38 mouse cellular contexts compared by ENCODE assay signal in the genomic region with DNA sequence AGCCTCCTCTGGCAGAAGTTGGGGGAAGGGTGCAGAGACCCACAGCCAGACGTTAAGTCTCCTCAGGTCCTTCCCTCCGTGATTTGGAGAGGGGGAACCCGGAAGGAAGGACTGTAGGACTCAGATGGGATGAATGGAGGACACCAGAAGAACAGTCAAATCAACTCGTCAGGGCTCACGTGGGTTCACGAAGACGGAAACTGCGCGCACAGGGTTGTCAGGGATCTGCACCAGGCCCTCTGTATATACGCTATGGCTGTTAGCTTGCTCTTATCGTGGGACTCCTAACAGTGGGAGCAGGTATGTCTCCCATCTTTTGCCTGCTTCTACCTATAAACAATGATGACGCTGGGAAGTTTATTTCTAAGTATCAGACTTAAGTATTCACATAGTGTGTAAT. TPM values are rescaled to one million over a fixed set of nuclear protein-coding genes. Genes with fewer than 3 reads are reported as not detected.
"Had no signal": no experiment of that assay in that cellular context is flagged by ENCODE, and none has a peak within 500 bp of the region (broad histone marks: within the 10 kb centered on the region; RNA-seq: fewer than 3 reads in every experiment).

No protein-coding gene starts in this region.

- H3K4me1 ChIP-seq: limb, embryonic 12.5 days; limb, embryonic 15.5 days; liver, embryonic 12.5 days; liver, embryonic 13.5 days; liver, embryonic 15.5 days; lung, embryonic 15.5 days; megakaryocyte, embryonic 14.5 days; midbrain, embryonic 13.5 days had no signal

- H3K4me3 ChIP-seq: left cerebral cortex, adult 2 months; limb, embryonic 10.5 days; limb, embryonic 12.5 days; limb, embryonic 13.5 days; limb, embryonic 15.5 days; liver, embryonic 12.5 days; liver, embryonic 13.5 days; liver, embryonic 15.5 days; lung, embryonic 15.5 days; megakaryocyte, embryonic 14.5 days; midbrain, embryonic 10.5 days; midbrain, embryonic 12.5 days; midbrain, embryonic 13.5 days; myocyte had no signal

- H3K36me3 ChIP-seq: limb, embryonic 10.5 days; limb, embryonic 12.5 days; limb, embryonic 13.5 days; limb, embryonic 15.5 days; liver, embryonic 12.5 days; liver, embryonic 13.5 days; liver, embryonic 15.5 days; lung, embryonic 15.5 days; midbrain, embryonic 10.5 days; midbrain, embryonic 12.5 days; midbrain, embryonic 13.5 days had no signal

- H3K9ac ChIP-seq: limb, embryonic 12.5 days; limb, embryonic 13.5 days; limb, embryonic 15.5 days; liver, embryonic 12.5 days; liver, embryonic 13.5 days; liver, embryonic 14.5 days; liver, embryonic 15.5 days; liver, postnatal 0 days; lung, embryonic 14.5 days; lung, embryonic 15.5 days; midbrain, embryonic 12.5 days; midbrain, embryonic 13.5 days had no signal

- ATAC-seq: liver, embryonic 12.5 days; liver, postnatal 0 days; lung, postnatal 0 days; midbrain, embryonic 13.5 days; midbrain, embryonic 16.5 days had no signal

- H3K27ac ChIP-seq: left cerebral cortex, adult 2 months; limb, embryonic 10.5 days; limb, embryonic 12.5 days; limb, embryonic 13.5 days; limb, embryonic 15.5 days; liver, embryonic 12.5 days; liver, embryonic 13.5 days; liver, embryonic 14.5 days; liver, embryonic 15.5 days; lung, embryonic 15.5 days; macrophage; midbrain, embryonic 10.5 days; midbrain, embryonic 12.5 days; midbrain, embryonic 13.5 days had no signal

- DNase-seq: left cerebral cortex, postnatal 4 days; liver; liver, embryonic 13.5 days; liver, postnatal 0 days; lung, adult 18-20 months; lung, adult 2 months; lung, embryonic 14.5 days; lung, postnatal 10 days; lung, postnatal 4 days; midbrain, embryonic 14.5 days had no signal

- H3K4me2 ChIP-seq: limb, embryonic 12.5 days; limb, embryonic 13.5 days; limb, embryonic 15.5 days; liver, embryonic 11.5 days; liver, embryonic 12.5 days; liver, embryonic 13.5 days; liver, embryonic 15.5 days; lung, embryonic 14.5 days; lung, embryonic 15.5 days; midbrain, embryonic 12.5 days; midbrain, embryonic 13.5 days had no signal

- H3K27me3 ChIP-seq: limb, embryonic 12.5 days; limb, embryonic 13.5 days; limb, embryonic 15.5 days; liver, embryonic 12.5 days; liver, embryonic 13.5 days; liver, embryonic 15.5 days; lung, embryonic 15.5 days; megakaryocyte, embryonic 14.5 days; midbrain, embryonic 13.5 days had no signal

- H3K9me3 ChIP-seq: limb, embryonic 10.5 days; limb, embryonic 12.5 days; limb, embryonic 13.5 days; limb, embryonic 15.5 days; liver, embryonic 12.5 days; liver, embryonic 13.5 days; liver, embryonic 15.5 days; lung, embryonic 15.5 days; midbrain, embryonic 10.5 days; midbrain, embryonic 12.5 days; midbrain, embryonic 13.5 days had no signal

RNA-seq across cellular contexts. Expression of a gene that starts 24.8 kb away (rescaled TPM):
- total RNA-seq: left cerebral cortex, postnatal 10 days; left cerebral cortex, postnatal 36 days; left cerebral cortex, postnatal 4 days; megakaryocyte progenitor cell, adult 5-6 weeks; megakaryocyte, adult 5-6 weeks; megakaryocyte-erythroid progenitor cell, adult 5-6 weeks; monocyte, adult 5-6 weeks had no signal
- polyA plus RNA-seq: limb, embryonic 10.5 days; limb, embryonic 11.5 days; limb, embryonic 12.5 days; limb, embryonic 13.5 days; limb, embryonic 15.5 days; liver, embryonic 11.5 days; liver, embryonic 12.5 days; liver, embryonic 13.5 days; liver, embryonic 14.5 days; liver, embryonic 15.5 days; liver, embryonic 16.5 days; liver, postnatal 0 days; lung, embryonic 14.5 days; lung, embryonic 15.5 days; lung, embryonic 16.5 days; lung, postnatal 0 days; macrophage; midbrain, embryonic 10.5 days; midbrain, embryonic 12.5 days; midbrain, embryonic 13.5 days; myocyte; neural tube, embryonic 11.5 days had no signal
